Mouse (Mus musculus) 416B (cell line): ENCODE results near the gene 1190007I07Rik.
"Not testable (repeated sequence)": the region's sequence is repeated elsewhere in the genome, so short reads cannot be mapped to it uniquely, and the experiment has no call there.

ENCODE experiments used
- DNase-seq: peaks from one replicate; pipeline ENCODE4 v3.0.0; 2011; ENCODE audit warnings: low read depth

Gene 1190007I07Rik

GRCm38 (mm10) chr10:82629111-82629585, 6.1 kb upstream of the 1190007I07Rik start:
- DNase-seq, result no peak

- not testable (repeated sequence) for DNase-seq
Observed at GRCm38 (mm10) chr10:82623553-82623932, 515 bp upstream of the 1190007I07Rik start.

GRCm38 (mm10) chr10:82622235-82622634, 793 bp downstream of the 1190007I07Rik start:
- peak; percentile 43 for DNase-seq

GRCm38 (mm10) chr10:82594421-82594820, 28.6 kb downstream of the 1190007I07Rik start:
- DNase-seq, result not testable (repeated sequence)

- DNase-seq, result peak; percentile 71
Observed at GRCm38 (mm10) chr10:82589673-82590072, 33.4 kb downstream of the 1190007I07Rik start.

GRCm38 (mm10) chr10:82571091-82571490, 51.9 kb downstream of the 1190007I07Rik start:
- not testable (repeated sequence) for DNase-seq
